Mouse (Mus musculus): Measurements from ENCODE around the gene Abhd14a. TPM values are rescaled to one million over a fixed set of nuclear protein-coding genes. Genes with fewer than 3 reads are reported as not detected.

The Abhd14a gene
- polyA plus RNA-seq, 1 experiment from 2014 or later = 43.2 TPM

DNA sequence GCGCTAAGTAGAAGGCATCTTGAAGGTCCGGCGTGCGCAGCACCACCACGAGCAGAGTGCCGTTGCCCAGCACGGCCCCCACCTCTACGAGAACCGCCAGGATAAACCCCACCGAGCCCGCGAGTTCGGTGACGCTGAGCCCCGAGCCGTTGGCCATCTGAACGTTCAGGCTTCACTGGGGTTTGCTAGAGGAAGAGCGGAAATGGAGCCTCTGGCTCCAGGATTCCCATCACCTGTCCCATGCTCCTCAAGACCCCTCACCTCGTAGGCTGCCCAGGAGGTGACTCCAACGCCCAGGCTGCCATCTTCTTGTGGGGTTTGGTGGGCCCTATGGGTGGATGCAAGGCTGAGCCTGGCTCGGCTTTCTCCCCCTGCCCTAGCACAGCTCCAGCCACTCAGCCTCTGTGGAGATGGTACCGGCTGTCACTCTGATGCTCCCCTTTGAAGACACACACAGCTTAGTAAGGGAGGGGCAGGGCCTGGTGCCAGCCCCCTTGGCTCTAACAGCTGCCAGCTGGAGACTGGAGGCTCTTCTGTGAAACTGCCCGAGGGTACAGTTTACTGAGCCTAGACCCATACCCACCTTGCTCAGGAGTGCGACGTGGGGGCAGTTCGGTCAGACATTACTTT lies 18.2 kb upstream of the Abhd14a start, which contains the start of gene Gpr62:
Gene Gpr62, minus strand, starts transcription at position 368 of the 630 bp plus-strand sequence.
- Histone ChIP-seq H3K4me3 (ENCODE audit: low read depth, low read length) (peak within 1 kb of the TSS; percentile 49), H3K9me3 (ENCODE audit: control insufficient read depth, low read length) (no peaks in the 10 kb centered on the region), H3K27ac (replicated peaks; ENCODE audit: low read depth, low read length) (peak within 1 kb of the TSS; percentile 51; the same call in 1 of the 2 replicates), H3K36me3 (ENCODE audit: control insufficient read depth, insufficient read depth, low read length) (peaks cover 8% of the 10 kb centered on the region), H3K4me1 (ENCODE audit: control insufficient read depth, insufficient read depth, low read length) (peaks cover 11% of the 10 kb centered on the region; the same call in 1 of the 2 replicates), H3K4me2 (ENCODE audit: low read depth, severe bottlenecking) (peak within 1 kb of the TSS; percentile 98), H3K27me3 (ENCODE audit: control insufficient read depth, insufficient read depth, low read length) (no peaks in the 10 kb centered on the region), H3K9ac (ENCODE audit: low read length) (peak within 1 kb of the TSS; percentile 83)
- 0 out of 2 replicates have a peak, but pooled peaks have one; percentile 5 for ATAC-seq (ENCODE audit: insufficient number of reproducible peaks, low FRiP score, low TSS enrichment, low read depth)
- DNase-seq (ENCODE audit: low spot score) = no peak
- 29% methylated on average over 26 of the region's 26 CpGs for WGBS

DNA sequence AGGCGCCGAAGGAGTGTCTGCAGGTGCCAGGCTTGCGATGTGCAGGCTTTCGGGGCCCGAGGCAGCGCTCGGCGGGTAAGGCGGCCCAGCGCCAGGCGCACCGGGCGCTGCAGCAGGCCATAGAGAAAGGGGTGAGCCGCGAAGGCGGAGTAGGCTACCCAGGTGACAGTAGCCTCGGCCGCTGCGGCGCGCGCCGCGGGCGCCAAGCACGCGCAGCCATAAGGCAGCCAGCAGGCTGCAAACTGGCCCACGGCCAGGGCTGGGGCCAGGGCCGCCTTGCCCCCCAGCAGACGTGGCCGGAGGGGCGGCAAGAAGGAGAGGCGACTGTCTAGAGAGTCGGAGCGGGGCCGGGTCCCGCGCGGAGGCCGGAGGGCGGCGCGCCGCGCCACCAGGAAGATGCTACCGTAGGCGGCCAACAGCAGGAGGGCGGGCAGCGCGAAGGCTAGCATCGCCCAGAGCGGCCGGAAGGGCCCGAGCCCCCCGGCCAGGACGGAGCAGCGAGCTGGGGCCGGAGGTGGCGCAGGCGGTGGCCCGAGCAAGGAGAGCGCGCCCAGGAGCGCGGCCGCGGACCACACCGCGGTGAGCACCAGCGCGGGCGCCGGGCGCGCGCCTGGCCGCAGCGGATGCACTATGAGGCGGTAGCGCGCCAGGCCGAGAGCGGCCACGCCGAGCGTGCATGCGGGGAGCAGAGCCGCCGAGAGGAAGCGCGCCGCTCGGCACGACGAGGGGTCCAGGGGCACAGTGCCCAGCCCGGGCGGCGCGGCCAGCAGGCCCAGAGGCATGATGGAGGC lies 17.5 kb upstream of the Abhd14a start:
- H3K27ac ChIP-seq (replicated peaks; ENCODE audit: low read depth, low read length) = peak overlapping the region; percentile 51; the same call in 1 of the 2 replicates
- peak; percentile 77 for DNase-seq (ENCODE audit: low spot score)
- WGBS = 1% methylated on average over 90 of the region's 99 CpGs
- no peaks in the 10 kb centered on the region for H3K27me3 ChIP-seq (ENCODE audit: control insufficient read depth, insufficient read depth, low read length)
- peaks cover 10% of the 10 kb centered on the region for H3K36me3 ChIP-seq (ENCODE audit: control insufficient read depth, insufficient read depth, low read length)
- peaks cover 13% of the 10 kb centered on the region for H3K4me1 ChIP-seq (ENCODE audit: control insufficient read depth, insufficient read depth, low read length)
- H3K9ac ChIP-seq (ENCODE audit: low read length) = peak overlapping the region; percentile 83
- peak overlapping the region; percentile 49 for H3K4me3 ChIP-seq (ENCODE audit: low read depth, low read length)
- ATAC-seq (ENCODE audit: insufficient number of reproducible peaks, low FRiP score, low TSS enrichment, low read depth) = peak; percentile 63
- H3K4me2 ChIP-seq (ENCODE audit: low read depth, severe bottlenecking) = peak overlapping the region; percentile 98
- no peaks in the 10 kb centered on the region for H3K9me3 ChIP-seq (ENCODE audit: control insufficient read depth, low read length)

- Histone ChIP-seq H3K36me3 (ENCODE audit: control insufficient read depth, insufficient read depth, low read length) (peaks cover 10% of the 10 kb centered on the region), H3K27me3 (ENCODE audit: control insufficient read depth, insufficient read depth, low read length) (no peaks in the 10 kb centered on the region), H3K9me3 (ENCODE audit: control insufficient read depth, low read length) (no peaks in the 10 kb centered on the region), H3K27ac (replicated peaks; ENCODE audit: low read depth, low read length) (no peak overlapping the region), H3K9ac (ENCODE audit: low read length) (peak overlapping the region; percentile 9; the same call in 1 of the 2 replicates), H3K4me2 (ENCODE audit: low read depth, severe bottlenecking) (no peak overlapping the region), H3K4me3 (ENCODE audit: low read depth, low read length) (no peak overlapping the region), H3K4me1 (ENCODE audit: control insufficient read depth, insufficient read depth, low read length) (peaks cover 14% of the 10 kb centered on the region)
- DNase-seq (ENCODE audit: low spot score) (no peak), ATAC-seq (ENCODE audit: insufficient number of reproducible peaks, low FRiP score, low TSS enrichment, low read depth) (no peak)
- WGBS = 82% methylated on average over 21 of the region's 21 CpGs
Measured at GRCm38 (mm10) chr9:106463122-106464063, 15.9 kb upstream of the Abhd14a start.

DNA sequence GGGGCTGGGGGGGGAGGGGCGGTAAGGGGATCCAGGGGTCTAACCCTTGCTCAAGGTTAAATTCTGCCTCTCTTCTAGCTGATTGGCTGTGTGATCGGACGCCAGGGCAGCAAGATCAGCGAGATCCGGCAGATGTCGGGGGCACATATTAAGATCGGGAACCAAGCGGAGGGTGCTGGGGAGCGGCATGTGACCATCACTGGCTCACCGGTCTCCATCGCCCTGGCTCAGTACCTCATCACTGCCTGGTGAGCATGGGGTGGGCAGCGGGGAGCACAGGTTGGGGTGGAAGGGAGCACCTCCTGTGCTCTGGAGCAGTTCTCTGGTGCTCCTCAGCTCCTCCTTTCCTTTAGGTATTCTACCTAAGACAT lies 14.9 kb upstream of the Abhd14a start:
- ATAC-seq (ENCODE audit: insufficient number of reproducible peaks, low FRiP score, low TSS enrichment, low read depth) (no peak), DNase-seq (ENCODE audit: low spot score) (no peak)
- no peaks in the 10 kb centered on the region for H3K9me3 ChIP-seq (ENCODE audit: control insufficient read depth, low read length)
- H3K4me2 ChIP-seq (ENCODE audit: low read depth, severe bottlenecking) = no peak overlapping the region
- no peak overlapping the region for H3K27ac ChIP-seq (replicated peaks; ENCODE audit: low read depth, low read length)
- WGBS = 87% methylated on average over 12 of the region's 12 CpGs
- H3K4me1 ChIP-seq (ENCODE audit: control insufficient read depth, insufficient read depth, low read length) = peaks cover 21% of the 10 kb centered on the region
- H3K36me3 ChIP-seq (ENCODE audit: control insufficient read depth, insufficient read depth, low read length) = peaks cover 10% of the 10 kb centered on the region
- H3K27me3 ChIP-seq (ENCODE audit: control insufficient read depth, insufficient read depth, low read length) = no peaks in the 10 kb centered on the region
- no peak overlapping the region for H3K9ac ChIP-seq (ENCODE audit: low read length)
- H3K4me3 ChIP-seq (ENCODE audit: low read depth, low read length) = no peak overlapping the region

DNA sequence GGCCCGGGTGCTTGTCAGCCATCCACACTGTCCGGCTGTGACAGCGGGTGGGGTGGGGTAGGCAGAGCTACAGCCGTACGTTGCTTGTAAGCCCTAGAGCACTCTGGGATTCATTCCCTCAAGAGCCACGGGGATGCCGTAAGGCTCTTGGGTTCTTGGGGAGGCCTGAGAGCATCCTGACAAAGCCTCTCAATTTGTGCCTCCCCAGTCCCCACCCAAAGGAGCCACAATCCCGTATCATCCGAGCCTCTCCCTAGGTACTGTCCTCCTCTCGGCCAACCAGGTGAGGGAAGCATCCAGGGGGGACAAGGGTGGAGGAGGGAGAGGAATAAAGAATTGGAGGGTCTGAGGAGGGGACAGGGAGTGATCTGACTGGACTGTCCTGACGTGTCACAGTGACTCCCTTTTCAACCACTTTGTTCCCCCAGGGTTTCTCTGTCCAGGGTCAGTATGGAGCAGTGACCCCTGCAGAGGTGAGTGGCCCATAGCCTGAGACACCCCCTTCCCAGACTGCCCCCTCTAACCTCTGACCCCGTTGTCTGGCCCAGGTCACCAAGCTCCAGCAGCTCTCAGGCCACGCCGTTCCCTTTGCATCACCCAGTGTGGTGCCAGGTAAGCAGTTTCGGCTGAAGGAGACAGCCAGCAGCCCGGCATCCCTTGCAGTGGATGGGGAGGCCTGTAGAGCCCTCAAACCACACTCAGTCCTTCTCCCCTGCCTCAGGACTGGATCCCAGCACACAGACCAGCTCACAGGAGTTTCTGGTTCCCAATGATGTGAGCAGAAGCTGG lies 14.4 kb upstream of the Abhd14a start:
- H3K4me3 ChIP-seq (ENCODE audit: low read depth, low read length) = no peak overlapping the region
- 83% methylated on average over 16 of the region's 16 CpGs for WGBS
- H3K4me2 ChIP-seq (ENCODE audit: low read depth, severe bottlenecking) = no peak overlapping the region
- no peak overlapping the region for H3K27ac ChIP-seq (replicated peaks; ENCODE audit: low read depth, low read length)
- H3K27me3 ChIP-seq (ENCODE audit: control insufficient read depth, insufficient read depth, low read length) = no peaks in the 10 kb centered on the region
- no peak for ATAC-seq (ENCODE audit: insufficient number of reproducible peaks, low FRiP score, low TSS enrichment, low read depth)
- no peak for DNase-seq (ENCODE audit: low spot score)
- peaks cover 10% of the 10 kb centered on the region for H3K36me3 ChIP-seq (ENCODE audit: control insufficient read depth, insufficient read depth, low read length)
- peaks cover 27% of the 10 kb centered on the region for H3K4me1 ChIP-seq (ENCODE audit: control insufficient read depth, insufficient read depth, low read length)
- H3K9ac ChIP-seq (ENCODE audit: low read length) = no peak overlapping the region
- H3K9me3 ChIP-seq (ENCODE audit: control insufficient read depth, low read length) = no peaks in the 10 kb centered on the region

DNA sequence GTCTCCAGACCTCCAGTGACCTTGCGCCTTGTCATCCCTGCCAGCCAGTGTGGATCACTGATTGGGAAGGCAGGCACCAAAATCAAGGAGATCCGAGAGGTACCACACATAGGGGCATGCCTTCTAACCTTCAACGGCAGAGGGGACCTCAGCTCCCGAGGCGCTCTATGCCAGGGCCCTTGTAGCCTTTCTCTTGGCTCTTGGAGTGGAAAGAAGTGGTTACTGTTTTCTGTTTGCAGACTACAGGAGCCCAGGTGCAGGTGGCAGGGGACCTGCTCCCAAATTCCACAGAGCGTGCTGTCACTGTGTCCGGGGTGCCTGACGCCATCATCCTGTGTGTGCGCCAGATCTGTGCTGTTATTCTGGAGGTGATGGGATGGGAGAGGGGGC lies 13.5 kb upstream of the Abhd14a start:
- Histone ChIP-seq H3K4me1 (ENCODE audit: control insufficient read depth, insufficient read depth, low read length) (peaks cover 35% of the 10 kb centered on the region), H3K4me2 (ENCODE audit: low read depth, severe bottlenecking) (no peak overlapping the region), H3K9ac (ENCODE audit: low read length) (no peak overlapping the region), H3K4me3 (ENCODE audit: low read depth, low read length) (no peak overlapping the region), H3K27me3 (ENCODE audit: control insufficient read depth, insufficient read depth, low read length) (no peaks in the 10 kb centered on the region), H3K9me3 (ENCODE audit: control insufficient read depth, low read length) (no peaks in the 10 kb centered on the region), H3K27ac (replicated peaks; ENCODE audit: low read depth, low read length) (no peak overlapping the region), H3K36me3 (ENCODE audit: control insufficient read depth, insufficient read depth, low read length) (peaks cover 10% of the 10 kb centered on the region)
- no peak for DNase-seq (ENCODE audit: low spot score)
- 95% methylated on average over 9 of the region's 9 CpGs for WGBS
- ATAC-seq (ENCODE audit: insufficient number of reproducible peaks, low FRiP score, low TSS enrichment, low read depth) = no peak

DNA sequence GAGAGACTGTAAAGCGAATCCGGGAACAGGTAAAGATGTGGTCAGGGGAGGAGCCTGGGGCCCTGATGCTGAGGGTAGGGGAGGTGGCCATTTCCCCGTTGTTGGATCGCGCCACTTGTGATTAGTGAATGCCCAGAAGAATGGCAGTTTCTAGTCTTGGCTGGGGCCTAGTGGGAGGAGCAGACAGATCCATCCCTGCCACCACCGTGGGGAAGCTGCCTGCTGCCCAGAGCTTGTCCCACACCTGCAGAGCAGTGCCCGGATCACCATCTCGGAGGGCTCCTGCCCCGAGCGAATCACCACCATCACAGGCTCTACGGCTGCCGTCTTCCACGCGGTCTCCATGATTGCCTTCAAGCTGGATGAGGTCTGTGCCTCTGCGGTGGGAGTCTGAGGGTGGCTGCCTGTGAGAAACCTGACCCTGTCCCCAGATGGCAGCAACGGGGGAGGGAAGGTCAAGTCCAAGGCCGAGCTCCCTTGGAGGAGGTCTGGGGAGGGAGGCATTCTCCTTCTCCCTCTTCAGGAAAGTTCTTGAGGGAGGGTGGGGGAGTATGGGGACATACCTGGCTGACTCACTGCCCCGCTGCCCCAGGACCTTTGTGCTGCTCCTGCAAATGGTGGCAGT lies 13.0 kb upstream of the Abhd14a start:
- H3K4me3 ChIP-seq (ENCODE audit: low read depth, low read length) = no peak overlapping the region
- no peak overlapping the region for H3K4me2 ChIP-seq (ENCODE audit: low read depth, severe bottlenecking)
- 74% methylated on average over 18 of the region's 18 CpGs for WGBS
- H3K4me1 ChIP-seq (ENCODE audit: control insufficient read depth, insufficient read depth, low read length) = peaks cover 37% of the 10 kb centered on the region
- DNase-seq (ENCODE audit: low spot score) = no peak
- no peaks in the 10 kb centered on the region for H3K9me3 ChIP-seq (ENCODE audit: control insufficient read depth, low read length)
- no peak overlapping the region for H3K9ac ChIP-seq (ENCODE audit: low read length)
- H3K27me3 ChIP-seq (ENCODE audit: control insufficient read depth, insufficient read depth, low read length) = no peaks in the 10 kb centered on the region
- H3K36me3 ChIP-seq (ENCODE audit: control insufficient read depth, insufficient read depth, low read length) = peaks cover 10% of the 10 kb centered on the region
- no peak for ATAC-seq (ENCODE audit: insufficient number of reproducible peaks, low FRiP score, low TSS enrichment, low read depth)
- no peak overlapping the region for H3K27ac ChIP-seq (replicated peaks; ENCODE audit: low read depth, low read length)

Data from limb, embryonic 11.5 days (tissue).